Mouse (Mus musculus) cerebral cortex, adult 2 months (tissue): ENCODE measurements around the gene Dock2.

ENCODE experiments used
- WGBS: fragments of 180-500 bp; shearing (Covaris S2); methylation state at CpG from one replicate; pipeline ENCODE4 v1.1.7; 2018; 5-methylcytosine and 5-hydroxymethylcytosine counted together

The Dock2 gene

DNA sequence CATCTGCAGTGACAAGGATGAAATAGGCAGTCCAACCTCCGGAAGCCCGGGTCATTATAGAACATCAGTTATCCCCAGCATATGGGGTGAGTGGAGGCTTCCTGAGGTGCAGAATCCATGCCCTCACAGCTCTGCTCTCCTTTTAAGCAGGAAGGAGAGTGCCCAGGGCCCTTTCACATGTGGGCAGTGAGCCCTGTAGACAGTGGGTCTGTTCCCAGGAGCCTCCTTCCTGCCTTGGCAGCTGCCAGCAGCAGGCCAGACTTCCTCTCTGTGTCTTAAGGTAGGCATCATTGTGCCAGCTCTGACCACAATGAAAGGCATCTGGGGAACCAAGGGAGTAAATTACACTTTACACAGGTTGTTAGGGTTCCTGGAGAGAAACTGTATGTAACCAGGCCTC, 14.3 kb downstream of the Dock2 start:
- 90% methylated on average over 2 of the region's 2 CpGs for WGBS

DNA sequence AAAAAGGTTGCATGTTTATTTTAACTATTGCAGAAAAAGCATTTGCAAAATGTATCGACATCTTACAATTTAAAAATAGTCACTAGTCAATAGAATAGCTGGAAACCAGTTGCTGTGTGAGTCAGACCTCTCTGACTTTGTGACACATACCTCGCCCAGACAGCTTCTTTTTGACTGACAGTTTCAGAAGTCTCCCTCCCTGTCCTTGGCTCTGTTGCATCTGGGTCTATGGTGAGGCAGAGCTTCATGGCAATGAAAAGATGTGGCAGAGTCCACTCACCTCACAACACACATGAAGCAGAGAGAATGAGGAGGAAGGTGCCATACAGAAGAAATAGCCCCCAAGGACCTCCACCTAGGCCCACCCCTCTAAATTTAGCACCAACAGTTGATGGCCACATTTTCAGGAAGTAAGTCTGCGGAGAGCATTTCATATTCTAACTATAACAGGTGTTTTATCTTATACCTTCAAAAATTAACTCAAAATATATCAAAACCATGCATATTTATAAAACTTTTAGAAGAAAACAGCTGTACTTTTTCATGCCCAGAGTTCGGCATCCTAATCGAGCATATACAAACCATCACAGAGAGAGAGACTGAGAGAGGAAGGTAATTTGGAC, 19.8 kb downstream of the Dock2 start:
- WGBS, result 82% methylated on average over 5 of the region's 5 CpGs

DNA sequence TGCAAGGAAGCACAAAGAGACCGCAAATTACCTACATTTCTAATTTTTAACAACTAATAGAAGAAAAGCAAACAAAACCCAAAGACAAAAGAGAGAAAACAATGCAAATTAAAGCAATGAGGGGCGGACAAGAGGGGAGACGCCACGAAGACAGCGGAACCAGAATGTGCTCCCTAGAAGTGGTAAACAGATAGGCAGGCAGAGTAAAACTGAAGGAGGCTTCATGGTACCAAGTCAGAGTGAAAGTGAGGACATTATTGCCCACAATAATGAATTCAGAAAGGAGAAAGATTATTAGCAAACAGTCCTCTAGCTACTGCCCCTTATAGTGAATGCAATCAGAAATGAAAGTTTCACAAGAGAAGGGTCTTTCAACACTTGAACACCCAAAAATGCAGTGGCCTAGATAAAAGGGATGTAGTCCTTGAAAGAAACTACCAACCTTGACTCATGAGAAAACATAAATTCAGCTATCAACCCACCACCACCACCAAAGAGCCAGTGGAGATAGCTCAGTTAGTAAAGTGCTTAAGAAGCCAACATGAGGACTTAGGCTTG, 21.0 kb downstream of the Dock2 start:
- WGBS, result 93% methylated on average over 5 of the region's 5 CpGs

DNA sequence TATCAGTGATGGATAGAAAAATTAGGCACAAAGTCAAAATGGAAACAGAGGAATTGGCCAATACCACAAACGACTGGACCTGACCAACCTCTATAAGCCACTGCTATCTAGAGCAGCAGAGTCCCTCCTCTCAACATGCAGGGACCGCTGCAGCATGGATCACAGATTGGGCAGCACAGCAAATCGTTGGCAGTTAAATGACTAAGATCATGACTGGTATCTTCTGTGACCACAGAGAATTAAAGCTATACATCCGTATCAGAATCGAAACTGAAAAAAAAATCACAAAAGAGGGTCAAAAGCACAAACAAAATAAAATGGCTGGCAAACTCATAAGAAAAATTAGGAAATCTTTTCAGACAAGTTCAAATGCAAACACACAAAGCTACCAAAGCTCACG, 21.6 kb downstream of the Dock2 start:
- WGBS, result 88% methylated on average over 6 of the region's 6 CpGs

- 84% methylated on average over 4 of the region's 4 CpGs for WGBS
These were observed 24.1 kb downstream of the Dock2 start for GRCm38 (mm10) chr11:34759582-34759981.

GRCm38 (mm10) chr11:34741081-34741480, 42.6 kb downstream of the Dock2 start:
- WGBS, result 72% methylated on average over 1 of the region's 1 CpGs

GRCm38 (mm10) chr11:34739816-34740215, 43.9 kb downstream of the Dock2 start:
- WGBS, result 95% methylated on average over 3 of the region's 3 CpGs

- 53% methylated on average over 1 of the region's 1 CpGs for WGBS
These were observed 44.7 kb downstream of the Dock2 start for GRCm38 (mm10) chr11:34738945-34739344.

GRCm38 (mm10) chr11:34737193-34737592, 46.5 kb downstream of the Dock2 start:
- 88% methylated on average over 4 of the region's 4 CpGs for WGBS

DNA sequence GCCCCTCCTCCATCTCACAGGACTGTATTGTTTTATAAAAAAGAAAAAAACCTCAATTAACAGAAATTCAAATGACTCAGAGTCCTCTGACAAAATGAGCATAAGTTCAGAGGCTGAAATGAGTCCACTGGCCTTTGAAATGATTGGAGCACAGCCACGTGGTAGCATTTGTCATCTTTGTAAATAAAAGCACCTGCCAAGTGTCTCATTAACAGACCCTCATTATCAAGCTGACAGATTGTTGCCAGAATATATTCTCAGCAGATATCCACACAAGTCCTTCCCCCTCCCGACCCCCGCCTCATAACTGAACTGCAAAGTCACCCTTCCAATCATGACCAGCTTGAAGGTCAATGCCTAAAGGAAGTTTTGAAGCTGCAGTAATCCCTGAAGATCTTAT, 49.7 kb downstream of the Dock2 start:
- WGBS, result 55% methylated on average over 3 of the region's 3 CpGs

DNA sequence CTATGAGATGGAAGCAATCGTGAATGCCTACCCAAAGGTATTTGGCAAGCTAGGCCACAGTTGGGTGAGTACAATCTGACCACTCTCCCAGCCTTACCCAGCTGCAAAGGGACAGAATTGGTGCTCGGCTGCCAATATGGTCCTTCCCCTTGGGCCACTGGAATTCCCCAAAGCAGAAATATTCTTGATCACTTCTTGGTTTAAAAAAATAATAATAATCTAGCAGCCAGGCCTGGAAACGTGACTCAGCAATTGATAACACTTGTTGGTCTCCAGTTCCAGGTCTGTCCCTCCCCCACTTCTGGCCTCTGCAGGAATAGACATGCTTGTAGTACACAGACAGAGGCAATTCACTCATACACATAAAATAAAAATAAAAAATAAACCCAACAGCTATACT, 56.2 kb downstream of the Dock2 start:
- WGBS, result 89% methylated on average over 3 of the region's 3 CpGs

DNA sequence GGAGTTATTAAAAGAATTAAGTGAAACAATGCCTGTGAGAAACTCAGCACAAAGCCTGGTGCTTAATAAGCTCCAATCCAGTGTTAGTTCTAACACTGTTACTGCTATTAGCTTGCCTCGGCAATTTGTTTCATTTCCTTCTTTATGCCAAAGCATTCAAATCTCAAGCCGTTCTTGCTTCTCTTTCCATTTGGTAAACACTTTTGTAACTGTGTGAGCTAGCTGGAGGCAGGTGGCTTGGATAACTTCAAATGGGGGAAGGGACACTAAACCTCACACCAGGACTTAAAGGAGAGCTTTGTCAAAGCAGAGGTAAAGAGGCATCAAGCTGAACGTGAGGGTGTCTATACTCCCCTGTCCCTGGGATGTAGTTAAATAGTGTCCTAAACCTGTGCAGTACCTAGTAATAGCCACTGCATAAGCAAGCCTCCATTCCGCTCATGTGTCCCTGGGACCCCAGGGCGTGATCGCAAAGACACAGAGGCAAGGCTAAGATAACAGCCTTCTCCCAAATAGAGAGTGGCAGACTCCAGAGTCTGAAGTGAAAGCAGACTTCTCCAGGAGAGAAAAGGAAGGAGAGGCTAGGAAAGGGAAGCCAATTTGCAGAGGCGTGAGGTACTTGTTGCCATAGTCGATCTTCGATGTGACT, 56.9 kb downstream of the Dock2 start:
- 82% methylated on average over 9 of the region's 9 CpGs for WGBS

GRCm38 (mm10) chr11:34713360-34713759, 70.3 kb downstream of the Dock2 start:
- 87% methylated on average over 5 of the region's 5 CpGs for WGBS

GRCm38 (mm10) chr11:34708278-34708677, 75.4 kb downstream of the Dock2 start:
- 62% methylated on average over 11 of the region's 11 CpGs for WGBS

GRCm38 (mm10) chr11:34707360-34707759, 76.3 kb downstream of the Dock2 start:
- 85% methylated on average over 5 of the region's 5 CpGs for WGBS

DNA sequence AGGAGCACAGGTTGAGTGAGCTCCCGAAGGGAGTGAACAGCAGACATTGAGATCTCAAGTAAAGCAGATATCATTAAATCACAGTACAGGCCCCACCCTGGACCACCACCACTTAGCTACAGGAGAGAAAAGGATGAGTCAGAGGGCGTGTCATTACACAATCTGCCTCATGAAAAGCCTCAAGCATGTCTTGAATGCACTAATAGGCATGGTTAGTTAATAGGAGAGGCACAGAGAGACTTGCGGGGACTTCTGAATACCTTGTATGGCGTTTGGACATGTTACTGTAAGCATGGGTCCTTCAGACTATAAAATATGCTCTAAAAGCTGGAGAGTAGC, 78.6 kb downstream of the Dock2 start:
- 80% methylated on average over 4 of the region's 4 CpGs for WGBS

GRCm38 (mm10) chr11:34704384-34705107, 79.1 kb downstream of the Dock2 start:
- 60% methylated on average over 8 of the region's 8 CpGs for WGBS

GRCm38 (mm10) chr11:34703851-34704250, 79.8 kb downstream of the Dock2 start:
- 58% methylated on average over 6 of the region's 6 CpGs for WGBS

- WGBS, result 50% methylated on average over 8 of the region's 8 CpGs
These were observed 101.9 kb downstream of the Dock2 start for GRCm38 (mm10) chr11:34681790-34682189.

DNA sequence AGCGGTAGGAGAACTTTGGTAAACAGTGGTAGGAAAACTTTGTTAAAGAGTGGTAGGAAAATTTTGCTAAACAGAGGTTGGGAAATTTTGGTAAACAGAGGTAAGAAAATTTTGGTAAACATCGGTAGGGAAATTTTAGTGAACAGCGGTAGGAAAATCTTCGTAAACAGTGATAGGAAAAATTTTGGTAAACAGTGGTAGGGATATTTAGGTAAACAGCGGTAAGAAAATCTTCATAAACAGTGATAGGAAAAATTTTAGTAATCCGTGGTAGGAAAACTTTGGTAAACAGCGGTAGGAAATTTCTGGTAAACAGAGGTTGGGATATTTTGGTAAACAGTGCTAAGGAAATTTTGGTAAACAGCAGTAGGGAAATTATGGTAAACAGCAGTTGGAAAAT, 239.1 kb downstream of the Dock2 start:
- WGBS, result 70% methylated on average over 7 of the region's 7 CpGs

DNA sequence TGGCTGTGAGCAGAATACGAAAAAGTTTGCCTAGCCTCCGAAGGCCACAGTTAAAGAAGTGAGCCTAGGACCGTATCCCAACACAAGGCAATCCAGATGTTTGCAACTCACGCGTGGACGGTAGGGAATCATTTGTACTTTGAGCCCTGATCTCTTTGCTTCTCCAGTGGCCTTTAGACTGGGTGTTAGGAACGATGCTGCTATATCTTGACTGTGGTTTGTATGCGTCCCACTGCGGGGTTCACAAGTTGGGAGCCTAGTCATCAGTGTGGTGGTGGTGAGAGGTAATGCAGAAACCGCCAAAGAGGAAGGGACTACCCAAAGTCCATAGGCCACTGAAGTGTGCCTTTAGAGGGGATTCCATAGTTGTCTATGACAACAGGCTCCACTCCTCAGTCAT, 251.6 kb downstream of the Dock2 start:
- 95% methylated on average over 10 of the region's 10 CpGs for WGBS

DNA sequence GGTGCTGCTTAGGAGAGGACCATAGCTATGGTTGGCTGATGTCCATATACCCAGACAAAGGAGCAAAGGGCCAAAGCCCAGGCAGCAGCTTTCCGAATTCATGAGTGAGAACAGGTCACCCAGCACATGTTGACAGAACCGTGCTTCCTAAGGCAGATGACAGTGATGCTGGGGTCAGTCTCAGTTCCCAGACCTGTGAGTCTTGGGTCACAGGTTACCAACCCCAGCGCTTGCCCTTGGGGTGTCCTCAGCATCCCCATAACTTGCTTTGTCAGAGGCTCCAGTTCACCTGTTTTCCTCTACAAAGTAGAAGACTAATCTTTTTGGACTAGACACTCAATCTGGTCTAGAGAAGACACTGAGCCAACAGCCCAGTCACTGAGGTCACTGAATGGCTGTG, 252.7 kb downstream of the Dock2 start:
- WGBS, result 92% methylated on average over 3 of the region's 3 CpGs

- WGBS, result 80% methylated on average over 4 of the region's 4 CpGs
These were observed 255.7 kb downstream of the Dock2 start for GRCm38 (mm10) chr11:34528006-34528405.
